Mouse (Mus musculus) left cerebral cortex, adult 9 months (tissue): ENCODE measurements at regions not wholly inside any gene's neighbourhood (a gene's known extent, or its start where the extent isn't known, plus 50 kb on each side); places are given as distances from the start of the nearest gene placed in this dataset.
"Not testable (repeated sequence)": the region's sequence is repeated elsewhere in the genome, so short reads cannot be mapped to it uniquely, and the experiment has no call there.

Source experiments
- DNase-seq, 2 experiments: peaks; one replicate each; pipeline ENCODE4 v3.0.0; 2022; ENCODE audit warnings: low spot score in 2 of 2

- no peak for DNase-seq
Measured at GRCm38 (mm10) chr1:35200656-35201055, 350.9 kb downstream of the Plekhb2 start.

- DNase-seq: no peak
Measured at GRCm38 (mm10) chr1:35201083-35201879, 351.5 kb downstream of the Plekhb2 start.

- no peak for DNase-seq
Measured at GRCm38 (mm10) chr1:35201880-35202220, 352.1 kb downstream of the Plekhb2 start.

GRCm38 (mm10) chr1:35202551-35202950 is 352.8 kb downstream of the Plekhb2 start:
- DNase-seq: peak; percentile 65 to 86

DNA sequence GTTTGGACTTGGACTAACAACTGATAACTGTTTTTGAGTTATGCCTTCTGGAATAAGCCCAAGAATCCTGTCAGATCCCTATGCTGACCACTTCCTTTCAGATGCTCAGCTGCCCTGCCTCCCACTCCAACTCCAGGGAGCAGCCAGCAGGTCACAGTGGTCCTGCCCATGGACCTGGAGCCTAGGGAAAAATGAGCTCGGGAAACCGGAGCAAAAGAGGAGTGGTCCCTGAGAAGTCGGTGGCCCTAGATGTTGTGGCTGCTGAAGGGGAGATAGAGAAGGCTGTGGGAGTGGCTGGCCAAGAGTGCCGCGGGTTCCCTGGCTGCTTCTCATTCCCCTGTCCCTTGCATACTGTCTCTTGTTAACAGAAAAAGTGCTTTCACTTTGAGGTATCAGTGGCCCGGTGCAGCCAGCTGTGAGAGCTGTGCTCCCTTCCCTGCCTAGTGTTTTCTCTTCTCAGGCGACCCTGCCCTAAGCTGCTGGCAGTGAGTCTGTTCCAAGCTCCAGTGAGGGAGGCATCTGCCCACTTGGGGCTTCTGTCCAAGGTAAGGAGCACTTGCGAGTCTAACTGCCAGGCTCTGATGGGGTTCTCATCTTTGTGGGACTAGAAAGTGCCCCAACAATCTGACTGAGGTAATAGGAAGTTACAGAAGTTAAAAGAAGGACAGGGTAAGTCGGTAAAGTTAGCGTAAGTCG is 357.2 kb downstream of the Plekhb2 start:
- no peak for DNase-seq

GRCm38 (mm10) chr1:35212111-35212891 is 362.5 kb downstream of the Plekhb2 start:
- DNase-seq: no peak

DNA sequence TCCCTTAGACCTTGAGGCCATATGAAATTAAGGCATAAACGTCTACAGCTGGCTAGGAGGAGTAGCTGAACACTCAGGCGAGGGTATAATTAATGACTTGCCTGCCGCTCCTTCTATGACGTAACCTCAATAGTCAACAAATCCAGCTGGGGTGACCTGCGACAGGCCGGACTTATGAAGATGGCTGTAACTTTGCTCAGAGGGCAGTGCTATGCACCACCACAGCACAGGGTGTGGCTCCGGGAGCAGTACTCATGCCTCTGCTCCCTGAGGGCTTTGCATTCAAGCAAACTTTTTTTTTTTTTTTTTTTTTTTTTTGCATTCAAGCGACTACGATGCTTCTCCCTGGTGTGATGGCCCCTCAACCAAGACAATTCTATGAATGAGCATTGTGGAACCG is 364.1 kb downstream of the Plekhb2 start:
- no peak for DNase-seq

GRCm38 (mm10) chr1:35216411-35216810 is 366.6 kb downstream of the Plekhb2 start:
- no peak for DNase-seq

DNA sequence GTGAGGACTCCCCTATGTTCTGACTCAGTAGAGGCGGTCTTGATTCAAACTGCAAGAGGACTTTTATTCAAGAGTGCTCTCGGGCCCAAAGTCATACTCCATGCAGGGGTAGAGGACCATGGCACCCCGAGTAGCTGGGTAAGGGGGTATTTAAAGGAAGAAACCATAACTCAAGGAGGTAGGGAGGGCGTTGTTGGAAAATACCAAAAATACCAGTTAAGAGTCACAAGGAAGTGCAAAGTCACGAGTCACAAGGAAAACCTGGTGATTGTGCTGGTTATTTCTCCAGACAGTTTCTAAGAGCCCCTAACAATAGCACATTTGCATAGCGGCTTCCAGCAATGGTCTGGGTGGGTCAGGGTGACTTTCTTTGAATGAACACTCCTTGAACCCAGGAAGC is 370.4 kb downstream of the Plekhb2 start:
- not testable (repeated sequence) for DNase-seq

DNA sequence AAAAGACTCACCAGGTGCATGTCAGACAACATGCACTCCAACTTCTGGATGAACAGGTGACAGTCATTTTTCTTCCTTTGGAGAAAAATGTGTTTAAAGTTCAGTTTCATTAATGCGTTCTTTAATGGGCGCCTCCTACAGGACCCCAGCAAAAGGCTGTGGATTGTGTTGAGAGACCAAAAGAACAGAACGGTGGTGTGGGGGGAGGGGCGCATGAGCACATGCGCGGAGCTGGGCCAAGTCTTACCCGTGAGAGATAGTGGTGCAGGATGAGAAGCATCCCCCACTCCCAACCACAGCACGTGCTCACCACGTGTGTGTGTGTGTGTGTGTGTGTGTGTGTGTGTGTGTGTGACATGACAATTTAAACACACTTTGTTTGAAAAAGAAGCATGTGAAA is 371.0 kb downstream of the Plekhb2 start:
- no peak for DNase-seq

- DNase-seq: no peak
Measured at GRCm38 (mm10) chr1:35232592-35232991, 382.8 kb downstream of the Plekhb2 start.

DNA sequence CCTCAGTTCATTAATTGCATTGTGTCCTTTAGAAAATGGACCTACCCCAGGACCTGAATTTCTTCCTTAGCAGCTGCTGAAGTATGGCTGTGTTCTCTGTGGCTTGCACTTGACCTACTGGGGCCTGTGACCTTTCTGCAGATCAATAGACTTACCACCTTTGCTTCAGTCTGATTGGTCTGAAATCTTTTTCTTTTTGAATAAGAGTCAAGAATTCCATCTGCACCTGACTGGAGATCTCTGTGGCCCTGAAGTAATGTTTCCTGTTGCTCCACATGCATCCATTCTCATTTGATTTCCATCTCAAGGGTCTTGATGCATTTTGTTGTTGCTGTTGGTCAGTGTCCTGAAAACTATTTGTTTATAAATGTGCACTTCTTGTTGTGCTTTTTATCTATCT is 388.4 kb downstream of the Plekhb2 start:
- no peak for DNase-seq

DNA sequence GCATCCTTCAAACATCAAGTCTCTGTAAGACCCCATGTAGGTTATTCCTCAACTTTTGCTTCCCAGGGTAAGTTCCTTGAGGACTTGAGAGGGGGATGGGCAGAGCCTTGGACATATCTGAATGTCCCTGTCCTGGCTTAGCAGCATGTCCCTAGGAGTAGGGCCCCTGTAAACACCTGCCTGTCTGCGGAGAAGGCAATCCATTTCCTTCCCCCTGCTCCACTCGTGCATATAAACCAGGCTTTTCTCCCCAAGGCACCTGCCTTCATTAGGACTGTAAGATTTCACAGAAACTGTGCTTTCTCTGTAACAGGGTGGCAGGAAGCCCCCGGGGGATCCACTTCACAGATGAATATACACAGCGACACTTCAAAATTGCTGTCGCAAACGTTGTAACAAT is 393.1 kb downstream of the Plekhb2 start:
- DNase-seq: no peak

DNA sequence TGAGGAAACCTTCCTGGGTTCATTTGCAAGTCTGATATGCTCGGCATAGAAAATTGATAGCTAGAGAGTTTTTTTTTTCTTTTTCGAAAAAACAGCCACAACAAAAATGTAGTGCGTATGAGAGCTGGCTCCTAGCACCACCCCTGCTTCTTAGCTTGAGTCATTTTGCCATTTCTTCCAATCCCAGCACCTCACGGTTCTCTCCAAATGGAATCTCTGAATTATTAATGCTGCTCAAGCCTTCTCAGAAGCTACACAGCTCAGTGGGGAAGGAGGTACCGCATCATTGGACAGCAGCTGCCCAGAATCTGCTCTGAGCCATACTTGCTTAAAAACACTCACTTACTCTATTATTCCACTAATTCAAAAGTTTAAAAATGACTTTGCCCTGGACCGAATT is 393.6 kb downstream of the Plekhb2 start:
- DNase-seq: no peak

DNA sequence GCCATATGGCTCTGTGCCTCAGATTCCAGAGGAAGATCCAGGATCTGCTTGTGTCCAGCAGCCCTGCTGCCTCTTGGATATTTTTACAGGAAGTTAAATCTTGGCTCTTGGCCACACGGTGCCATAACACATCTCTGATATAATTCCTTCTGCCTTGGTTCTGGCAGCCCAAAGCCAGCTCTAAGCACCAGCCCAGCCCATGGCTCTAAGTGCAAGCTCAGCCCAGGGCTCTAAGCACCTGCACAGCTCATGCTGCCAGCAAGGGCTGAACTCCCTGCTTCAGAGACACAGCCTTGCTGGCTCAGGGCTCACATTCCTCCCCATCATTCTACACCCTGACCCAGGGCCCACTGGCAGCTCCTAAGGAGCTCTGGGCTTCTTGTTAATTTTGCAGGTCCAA is 415.3 kb downstream of the Plekhb2 start:
- no peak for DNase-seq

DNA sequence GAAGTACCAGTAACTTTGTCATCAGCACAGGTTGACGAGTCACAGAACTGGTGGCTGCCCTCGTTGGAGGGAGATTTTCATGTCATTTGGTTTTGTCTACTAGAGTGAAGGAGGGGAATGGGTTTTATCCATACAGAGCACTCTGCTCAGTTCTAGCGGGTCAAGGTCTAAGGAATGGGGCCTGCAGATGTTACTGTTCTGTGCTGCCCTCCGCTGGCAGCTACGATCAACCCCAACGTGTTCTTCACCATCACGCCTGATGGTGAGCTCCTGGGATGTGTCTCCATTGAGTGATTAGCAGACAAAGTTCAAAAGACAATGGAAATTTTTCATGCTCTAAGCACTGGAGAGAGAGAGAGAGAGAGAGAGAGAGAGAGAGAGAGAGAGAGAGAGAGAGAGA is 416.9 kb downstream of the Plekhb2 start:
- DNase-seq: peak in 1 of 2 experiments; percentile 16

DNA sequence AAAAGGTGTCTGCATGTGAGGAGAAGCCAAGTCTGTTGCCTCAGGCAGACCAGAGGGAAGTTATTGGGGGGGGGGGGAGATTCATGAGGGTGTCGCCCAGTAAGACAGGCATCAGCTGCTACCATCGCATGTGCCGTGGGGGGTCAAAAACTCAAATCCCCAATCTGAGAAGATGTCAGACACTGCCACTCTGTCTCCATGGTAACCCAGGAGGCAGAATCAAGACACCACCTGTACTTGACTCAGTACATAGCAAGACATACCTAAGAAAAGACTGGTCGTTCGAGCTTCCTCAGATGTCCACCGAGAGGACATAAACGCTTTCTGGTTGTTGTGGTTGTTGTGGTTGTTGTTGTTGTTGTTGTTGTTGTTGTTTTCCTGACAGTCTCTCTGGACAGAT is 418.1 kb downstream of the Plekhb2 start:
- DNase-seq: no peak

- no peak for DNase-seq
Measured at GRCm38 (mm10) chr1:35274978-35275377, 425.2 kb downstream of the Plekhb2 start.
